Mouse (Mus musculus) limb, embryonic 15.5 days (tissue): ENCODE results near the gene Vav3. TPM values are rescaled to one million over a fixed set of nuclear protein-coding genes. Genes with fewer than 3 reads are reported as not detected.

Source experiments
- ATAC-seq: fragments of 200-750 bp; cut with Nextera tagmentation; 2 replicates; pipeline ENCODE4 v1.8.0; 2017; ENCODE audit warnings: low read depth, moderate TSS enrichment; ENCODE audit not compliant: insufficient number of reproducible peaks, low FRiP score, low TSS enrichment
- H3K27ac ChIP-seq: fragments of 300-500 bp; sonication (generic); 2 replicates; pipeline ENCODE4 v1.5.1; 2015; ENCODE audit warnings: moderate library complexity, mild to moderate bottlenecking, inconsistent platforms
- H3K27me3 ChIP-seq: fragments of 300-500 bp; sonication (generic); 2 replicates; pipeline ENCODE4 v1.6.1; 2015; ENCODE audit warnings: inconsistent platforms
- H3K36me3 ChIP-seq: fragments of 300-500 bp; sonication (generic); 2 replicates; pipeline ENCODE4 v1.6.1; 2015; ENCODE audit warnings: inconsistent platforms
- H3K4me1 ChIP-seq: fragments of 300-500 bp; sonication (generic); 2 replicates; pipeline ENCODE4 v1.6.1; 2015; ENCODE audit warnings: inconsistent platforms
- H3K4me2 ChIP-seq: fragments of 300-500 bp; sonication (generic); 2 replicates; pipeline ENCODE4 v1.6.1; 2015; ENCODE audit warnings: mild to moderate bottlenecking, inconsistent platforms
- H3K4me3 ChIP-seq: fragments of 300-500 bp; sonication (generic); 2 replicates; pipeline ENCODE4 v1.5.1; 2015; ENCODE audit warnings: mild to moderate bottlenecking, inconsistent platforms
- H3K9ac ChIP-seq: fragments of 300-500 bp; sonication (generic); 2 replicates; pipeline ENCODE4 v1.6.1; 2015; ENCODE audit warnings: inconsistent platforms
- H3K9me3 ChIP-seq: fragments of 300-500 bp; sonication (generic); 2 replicates; pipeline ENCODE4 v1.6.1; 2016; ENCODE audit warnings: inconsistent platforms
- WGBS: fragments of 180-500 bp; shearing (Covaris S2); methylation state at CpG from one replicate; pipeline ENCODE4 v1.1.7; 2015; 5-methylcytosine and 5-hydroxymethylcytosine counted together
- polyA plus RNA-seq: library from polyadenylated mRNA; unstranded; fragments of >200 nt; fragmentation: Nextera tagmentation; extraction: Ambion mirVana; gene quantifications from 2 replicates; pipeline ENCODE4 v1.2.1, GENCODE M21; 2015

The Vav3 gene
- polyA plus RNA-seq, 1 experiment from 2014 or later, result 31.3 TPM

DNA sequence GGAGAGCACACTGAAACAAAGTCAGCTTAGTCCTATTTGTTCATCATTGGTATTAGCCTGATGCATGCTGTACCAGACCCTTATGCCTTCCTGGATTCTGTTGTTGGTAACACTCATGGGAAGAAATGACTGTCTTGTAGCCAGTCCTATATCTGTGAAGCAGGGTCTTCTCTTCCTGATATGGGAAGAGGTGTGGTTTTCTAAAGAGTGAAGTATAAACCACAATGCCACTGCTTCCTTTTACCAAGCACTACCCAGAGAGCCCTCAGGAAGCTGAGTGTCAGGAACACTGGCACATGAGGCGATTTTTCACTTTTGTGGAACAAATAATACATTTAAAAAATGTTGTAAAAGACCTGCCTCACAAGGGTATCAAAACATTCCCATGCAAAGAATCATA is 231.0 kb downstream of the Vav3 start:
- ATAC-seq, result no peak
- Histone ChIP-seq H3K27ac (no peak overlapping the region), H3K9ac (no peak overlapping the region), H3K9me3 (no peaks in the 10 kb centered on the region), H3K36me3 (no peaks in the 10 kb centered on the region), H3K4me2 (no peak overlapping the region), H3K4me1 (no peaks in the 10 kb centered on the region; the same call in 1 of the 2 replicates), H3K27me3 (no peaks in the 10 kb centered on the region), H3K4me3 (no peak overlapping the region)
- 66% methylated on average over 1 of the region's 1 CpGs for WGBS

- H3K27me3 ChIP-seq, result no peaks in the 10 kb centered on the region
- no peak overlapping the region for H3K4me2 ChIP-seq
- no peaks in the 10 kb centered on the region for H3K9me3 ChIP-seq
- H3K27ac ChIP-seq, result no peak overlapping the region
- ATAC-seq, result no peak
- no peak overlapping the region for H3K9ac ChIP-seq
- no peaks in the 10 kb centered on the region for H3K36me3 ChIP-seq
- H3K4me3 ChIP-seq, result no peak overlapping the region
- no peaks in the 10 kb centered on the region; the same call in 1 of the 2 replicates for H3K4me1 ChIP-seq
- WGBS, result 39% methylated on average over 3 of the region's 3 CpGs
Observed at GRCm38 (mm10) chr3:109572871-109573270, 232.4 kb downstream of the Vav3 start.

DNA sequence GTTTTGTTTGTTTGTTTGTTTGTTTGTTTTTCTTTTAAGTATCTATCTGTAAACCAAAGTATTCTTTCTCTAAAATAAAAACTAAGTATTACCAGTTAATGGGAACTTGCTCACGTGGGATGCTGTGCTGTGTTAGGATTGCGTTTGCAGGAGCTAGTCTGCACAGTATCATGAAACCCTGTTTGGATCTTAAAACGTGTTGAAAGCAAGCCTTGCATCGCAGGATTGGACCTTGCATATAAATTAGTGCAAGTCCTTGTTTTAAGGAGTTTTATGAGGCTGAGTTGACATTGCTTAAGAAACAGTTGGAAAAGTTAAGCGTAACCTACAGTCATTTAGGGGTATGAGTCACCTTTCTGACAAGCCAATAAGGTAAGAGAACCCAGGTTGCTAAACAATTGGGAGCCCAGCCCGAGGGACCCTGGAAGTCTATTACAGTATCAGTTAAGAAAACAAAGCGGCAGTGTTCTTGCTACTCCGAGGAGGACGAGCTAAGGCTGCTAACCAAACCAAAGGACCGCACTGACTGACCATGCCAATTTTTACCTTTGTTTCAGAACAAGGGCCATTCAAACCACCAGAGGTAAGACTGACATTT is 233.2 kb downstream of the Vav3 start:
- H3K4me1 ChIP-seq, result no peaks in the 10 kb centered on the region; the same call in 1 of the 2 replicates
- no peak overlapping the region for H3K9ac ChIP-seq
- H3K36me3 ChIP-seq, result no peaks in the 10 kb centered on the region
- H3K4me3 ChIP-seq, result peak overlapping the region; percentile 28
- ATAC-seq, result no peak
- WGBS, result 40% methylated on average over 10 of the region's 10 CpGs
- peak overlapping the region; percentile 71 for H3K27ac ChIP-seq
- H3K27me3 ChIP-seq, result no peaks in the 10 kb centered on the region
- no peaks in the 10 kb centered on the region for H3K9me3 ChIP-seq
- peak overlapping the region; percentile 3; the same call in 1 of the 2 replicates for H3K4me2 ChIP-seq

GRCm38 (mm10) chr3:109574161-109574560 is 233.7 kb downstream of the Vav3 start:
- no peak for ATAC-seq
- H3K4me1 ChIP-seq, result no peaks in the 10 kb centered on the region
- H3K27me3 ChIP-seq, result no peaks in the 10 kb centered on the region
- H3K9ac ChIP-seq, result no peak overlapping the region
- 45% methylated on average over 6 of the region's 6 CpGs for WGBS
- no peaks in the 10 kb centered on the region for H3K9me3 ChIP-seq
- peak overlapping the region; percentile 71 for H3K27ac ChIP-seq
- peak overlapping the region; percentile 3; the same call in 1 of the 2 replicates for H3K4me2 ChIP-seq
- peak overlapping the region; percentile 28 for H3K4me3 ChIP-seq
- H3K36me3 ChIP-seq, result no peaks in the 10 kb centered on the region

DNA sequence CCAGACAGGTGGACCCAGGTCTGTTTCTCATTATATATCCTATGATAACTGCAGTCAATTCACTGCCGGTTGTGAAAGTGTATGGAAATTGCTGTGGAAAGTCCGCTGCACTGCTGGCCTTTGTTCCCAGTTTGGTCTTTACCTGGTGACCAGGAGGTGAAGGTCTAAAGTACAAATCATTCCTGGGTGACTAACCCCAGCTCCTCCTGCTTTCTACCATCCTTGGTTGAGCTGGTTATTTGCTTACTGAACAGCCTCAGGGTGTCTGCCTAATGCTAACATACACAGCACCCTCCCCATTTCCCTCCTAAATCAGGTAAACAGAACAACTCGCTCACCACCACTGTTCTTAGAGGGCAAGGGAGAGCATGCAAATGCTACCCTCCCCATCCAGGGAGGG is 237.9 kb downstream of the Vav3 start:
- H3K27ac ChIP-seq, result no peak overlapping the region
- no peak overlapping the region for H3K9ac ChIP-seq
- no peaks in the 10 kb centered on the region for H3K36me3 ChIP-seq
- no peak overlapping the region for H3K4me2 ChIP-seq
- H3K27me3 ChIP-seq, result no peaks in the 10 kb centered on the region
- no peak overlapping the region for H3K4me3 ChIP-seq
- no peaks in the 10 kb centered on the region for H3K9me3 ChIP-seq
- 54% methylated on average over 3 of the region's 3 CpGs for WGBS
- ATAC-seq, result no peak
- no peaks in the 10 kb centered on the region for H3K4me1 ChIP-seq

DNA sequence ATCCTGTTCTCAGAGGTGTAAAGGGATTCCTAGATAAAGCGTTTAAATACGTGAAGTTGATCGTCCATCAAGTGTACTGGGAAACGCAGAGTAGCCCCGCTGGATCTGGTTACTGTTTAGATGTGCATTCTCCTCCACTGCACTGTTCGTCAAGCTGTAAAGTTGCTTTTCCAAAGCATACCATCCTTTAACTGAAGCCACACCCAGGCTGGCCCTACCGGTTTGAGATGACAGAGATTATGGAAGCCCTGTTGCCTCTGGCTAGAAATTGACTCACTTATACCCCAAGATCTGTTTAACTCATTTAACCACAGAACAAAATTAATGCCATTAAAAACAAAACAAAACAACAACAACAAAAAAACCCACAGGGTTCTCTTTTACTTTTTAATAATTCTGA is 238.5 kb downstream of the Vav3 start:
- 0 out of 2 replicates have a peak, but pooled peaks have one; percentile 19 for ATAC-seq

GRCm38 (mm10) chr3:109585946-109586345 is 245.5 kb downstream of the Vav3 start:
- H3K36me3 ChIP-seq, result no peaks in the 10 kb centered on the region; the same call in 1 of the 2 replicates
- no peak overlapping the region for H3K4me2 ChIP-seq
- no peak for ATAC-seq
- no peak overlapping the region for H3K27ac ChIP-seq
- no peaks in the 10 kb centered on the region for H3K9me3 ChIP-seq
- H3K9ac ChIP-seq, result no peak overlapping the region
- H3K4me3 ChIP-seq, result no peak overlapping the region
- no peaks in the 10 kb centered on the region for H3K27me3 ChIP-seq
- no peaks in the 10 kb centered on the region for H3K4me1 ChIP-seq

More for the DNA sequence above, 238.5 kb downstream of the Vav3 start:
- Histone ChIP-seq H3K27ac (no peak overlapping the region), H3K4me1 (no peaks in the 10 kb centered on the region), H3K9me3 (no peaks in the 10 kb centered on the region), H3K27me3 (no peaks in the 10 kb centered on the region), H3K9ac (no peak overlapping the region), H3K4me3 (no peak overlapping the region), H3K36me3 (no peaks in the 10 kb centered on the region), H3K4me2 (no peak overlapping the region)
- WGBS, result 41% methylated on average over 7 of the region's 7 CpGs

GRCm38 (mm10) chr3:109592970-109593369 is 252.5 kb downstream of the Vav3 start:
- ATAC-seq, result no peak
- WGBS, result 76% methylated on average over 6 of the region's 6 CpGs
- Histone ChIP-seq H3K36me3 (no peaks in the 10 kb centered on the region; the same call in 1 of the 2 replicates), H3K4me3 (no peak overlapping the region), H3K27me3 (no peaks in the 10 kb centered on the region), H3K4me2 (no peak overlapping the region), H3K27ac (no peak overlapping the region), H3K9me3 (no peaks in the 10 kb centered on the region), H3K4me1 (0 out of 2 replicates have a peak, but pooled peaks cover 4% of the 10 kb centered on the region), H3K9ac (no peak overlapping the region)

- H3K36me3 ChIP-seq, result no peaks in the 10 kb centered on the region
- no peaks in the 10 kb centered on the region for H3K9me3 ChIP-seq
- H3K9ac ChIP-seq, result no peak overlapping the region
- WGBS, result 69% methylated on average over 3 of the region's 3 CpGs
- no peak overlapping the region for H3K4me2 ChIP-seq
- H3K4me1 ChIP-seq, result 0 out of 2 replicates have a peak, but pooled peaks cover 4% of the 10 kb centered on the region
- H3K27me3 ChIP-seq, result no peaks in the 10 kb centered on the region
- no peak overlapping the region for H3K27ac ChIP-seq
- H3K4me3 ChIP-seq, result no peak overlapping the region
- ATAC-seq, result no peak
Observed at GRCm38 (mm10) chr3:109596084-109596483, 255.6 kb downstream of the Vav3 start.

GRCm38 (mm10) chr3:109600699-109601451 is 260.4 kb downstream of the Vav3 start:
- no peak overlapping the region for H3K4me2 ChIP-seq
- no peaks in the 10 kb centered on the region for H3K9me3 ChIP-seq
- ATAC-seq, result no peak
- 0 out of 2 replicates have a peak, but pooled peaks cover 4% of the 10 kb centered on the region for H3K4me1 ChIP-seq
- WGBS, result 67% methylated on average over 4 of the region's 4 CpGs
- no peak overlapping the region for H3K9ac ChIP-seq
- H3K27ac ChIP-seq, result no peak overlapping the region
- H3K27me3 ChIP-seq, result no peaks in the 10 kb centered on the region
- H3K4me3 ChIP-seq, result no peak overlapping the region
- H3K36me3 ChIP-seq, result no peaks in the 10 kb centered on the region

- H3K27me3 ChIP-seq, result no peaks in the 10 kb centered on the region
- no peak overlapping the region for H3K4me3 ChIP-seq
- H3K27ac ChIP-seq, result no peak overlapping the region
- ATAC-seq, result no peak
- no peak overlapping the region for H3K4me2 ChIP-seq
- WGBS, result 33% methylated on average over 1 of the region's 1 CpGs
- no peak overlapping the region for H3K9ac ChIP-seq
- no peaks in the 10 kb centered on the region for H3K36me3 ChIP-seq
- no peaks in the 10 kb centered on the region for H3K9me3 ChIP-seq
- H3K4me1 ChIP-seq, result no peaks in the 10 kb centered on the region
Observed at GRCm38 (mm10) chr3:109602753-109603152, 262.3 kb downstream of the Vav3 start.

DNA sequence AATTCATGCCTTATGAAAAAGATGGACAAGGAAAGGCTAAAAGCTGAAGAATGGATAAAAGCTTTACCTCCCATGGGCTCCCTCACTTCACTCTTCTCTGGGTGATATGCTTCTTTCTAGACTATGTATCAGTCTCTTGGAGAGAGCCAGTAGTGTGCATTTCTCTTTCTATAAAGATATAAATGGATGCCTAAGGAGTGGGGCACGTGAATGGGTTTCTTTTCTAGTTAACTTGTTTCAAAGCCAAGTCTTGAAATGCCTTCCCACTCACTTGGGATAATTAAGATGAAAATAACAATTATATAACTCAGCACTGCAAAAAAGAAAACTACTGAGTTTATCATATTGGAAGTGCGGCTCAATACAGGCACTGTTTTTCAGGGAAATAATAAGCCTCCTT is 265.7 kb downstream of the Vav3 start:
- Histone ChIP-seq H3K4me2 (no peak overlapping the region), H3K9ac (no peak overlapping the region), H3K4me1 (no peaks in the 10 kb centered on the region), H3K36me3 (no peaks in the 10 kb centered on the region), H3K27ac (no peak overlapping the region), H3K9me3 (no peaks in the 10 kb centered on the region), H3K4me3 (no peak overlapping the region), H3K27me3 (no peaks in the 10 kb centered on the region)
- WGBS, result 59% methylated on average over 2 of the region's 2 CpGs
- ATAC-seq, result no peak
